Mouse (Mus musculus): Measurements from ENCODE around the gene Gm38655.
"Not testable (repeated sequence)": the region's sequence is repeated elsewhere in the genome, so short reads cannot be mapped to it uniquely, and the experiment has no call there.

Gene Gm38655

GRCm38 (mm10) chr17:25175411-25175810 lies at the start of gene Gm38655:
Gene Gm38655, minus strand, starts transcription at chr17:25175471.
- DNase-seq (ENCODE audit: low read depth) = no peak

DNA sequence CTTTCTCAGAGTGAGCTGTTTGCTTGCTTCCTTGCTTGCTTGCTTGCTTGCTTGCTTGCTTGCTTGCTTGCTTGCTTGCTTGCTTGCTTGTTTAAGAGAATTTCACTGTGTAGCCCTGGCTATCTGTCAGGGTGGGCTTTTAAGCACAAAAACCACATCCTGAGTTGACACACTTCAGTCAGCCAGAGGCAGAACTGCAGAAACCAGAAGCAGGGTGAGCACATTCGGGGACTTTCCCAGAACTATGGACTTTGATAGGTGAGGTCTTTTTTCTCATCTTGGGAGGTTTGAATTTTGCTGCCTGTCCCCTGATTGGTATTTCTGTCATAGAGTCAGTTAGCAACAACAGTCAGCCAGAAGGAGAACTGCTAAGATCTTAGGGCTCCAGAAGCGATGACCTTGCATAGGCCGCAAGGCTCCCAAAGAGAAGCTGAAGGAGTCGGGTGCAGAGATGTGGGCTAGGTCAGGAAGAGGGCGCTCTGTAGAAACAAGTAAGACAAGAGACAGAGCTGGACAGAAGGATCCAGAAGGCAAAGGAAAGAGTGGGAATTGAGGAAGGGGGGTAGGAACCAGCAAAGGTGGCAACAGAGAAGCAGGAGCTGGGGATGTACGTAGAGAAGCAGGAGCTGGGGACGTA lies 49.4 kb upstream of the Gm38655 start:
- peak; percentile 27 for DNase-seq (ENCODE audit: low read depth)

DNA sequence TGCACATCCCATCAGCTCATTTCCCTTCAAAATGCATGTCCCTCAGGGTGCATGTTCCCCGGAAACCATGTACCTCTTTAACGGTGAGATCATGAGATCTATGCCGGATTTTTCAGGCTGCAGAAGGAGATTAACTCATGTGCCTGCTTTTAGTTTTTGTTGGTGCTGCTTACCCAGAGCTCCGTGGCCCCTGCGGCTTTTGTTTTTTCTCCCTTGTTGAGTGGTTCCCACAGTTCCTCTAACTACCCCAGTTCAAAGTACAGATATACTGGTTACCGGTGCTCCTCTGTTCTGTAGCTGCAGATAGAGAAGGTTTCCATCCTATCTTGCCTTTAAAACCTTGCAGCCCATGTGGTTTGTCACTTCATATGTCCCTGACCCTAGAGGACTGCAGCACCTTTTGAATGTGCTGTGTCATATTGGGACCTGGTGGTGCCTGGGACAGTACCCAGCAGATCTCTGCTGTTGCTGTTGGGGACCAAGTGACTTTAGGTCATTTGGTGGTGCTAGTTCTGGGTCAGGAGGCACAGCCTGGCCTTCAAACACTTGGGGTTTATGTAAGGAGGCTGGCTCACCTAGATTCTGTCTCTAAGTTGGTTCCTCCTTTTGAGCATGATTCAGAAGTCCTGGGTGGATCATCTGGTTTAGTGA lies 47.8 kb upstream of the Gm38655 start:
- peak; percentile 62 for DNase-seq (ENCODE audit: low read depth)

GRCm38 (mm10) chr17:25222504-25222940 lies 47.3 kb upstream of the Gm38655 start:
- DNase-seq (ENCODE audit: low read depth) = not testable (repeated sequence)

GRCm38 (mm10) chr17:25221821-25222503 lies 46.7 kb upstream of the Gm38655 start:
- DNase-seq (ENCODE audit: low read depth) = peak; percentile 64

GRCm38 (mm10) chr17:25220746-25221145 lies 45.5 kb upstream of the Gm38655 start:
- DNase-seq (ENCODE audit: low read depth) = no peak

- DNase-seq (ENCODE audit: low read depth) = no peak
Observed at GRCm38 (mm10) chr17:25219492-25220295, 44.4 kb upstream of the Gm38655 start.

- no peak for DNase-seq (ENCODE audit: low read depth)
Observed at GRCm38 (mm10) chr17:25218967-25219366, 43.7 kb upstream of the Gm38655 start.

GRCm38 (mm10) chr17:25215431-25215830 lies 40.2 kb upstream of the Gm38655 start:
- DNase-seq (ENCODE audit: low read depth) = no peak

DNA sequence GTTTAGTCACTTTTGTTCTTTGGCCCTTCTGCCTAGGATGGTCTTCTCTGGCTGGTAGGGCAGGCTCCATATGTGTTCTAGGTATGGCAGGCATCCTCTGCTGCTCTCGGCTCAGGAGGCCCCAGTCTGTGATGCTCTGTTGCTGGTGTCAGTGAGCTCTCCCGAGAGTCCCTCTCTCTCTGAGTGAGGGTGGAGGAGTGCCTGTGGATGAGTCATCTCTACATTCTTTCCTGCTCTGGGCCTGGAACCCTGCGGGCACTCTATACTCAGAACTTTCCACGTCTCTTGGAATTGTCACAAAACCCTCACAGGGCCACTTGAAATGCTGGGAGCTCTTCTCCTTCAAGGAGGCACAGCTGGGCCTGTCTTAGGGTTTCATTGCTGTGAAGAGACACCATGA lies 36.4 kb upstream of the Gm38655 start:
- no peak for DNase-seq (ENCODE audit: low read depth)

- no peak for DNase-seq (ENCODE audit: low read depth)
Observed at GRCm38 (mm10) chr17:25210680-25211466, 35.6 kb upstream of the Gm38655 start.

GRCm38 (mm10) chr17:25210006-25210405 lies 34.7 kb upstream of the Gm38655 start:
- DNase-seq (ENCODE audit: low read depth) = no peak

- DNase-seq (ENCODE audit: low read depth) = no peak
Observed at GRCm38 (mm10) chr17:25202401-25202800, 27.1 kb upstream of the Gm38655 start.

DNA sequence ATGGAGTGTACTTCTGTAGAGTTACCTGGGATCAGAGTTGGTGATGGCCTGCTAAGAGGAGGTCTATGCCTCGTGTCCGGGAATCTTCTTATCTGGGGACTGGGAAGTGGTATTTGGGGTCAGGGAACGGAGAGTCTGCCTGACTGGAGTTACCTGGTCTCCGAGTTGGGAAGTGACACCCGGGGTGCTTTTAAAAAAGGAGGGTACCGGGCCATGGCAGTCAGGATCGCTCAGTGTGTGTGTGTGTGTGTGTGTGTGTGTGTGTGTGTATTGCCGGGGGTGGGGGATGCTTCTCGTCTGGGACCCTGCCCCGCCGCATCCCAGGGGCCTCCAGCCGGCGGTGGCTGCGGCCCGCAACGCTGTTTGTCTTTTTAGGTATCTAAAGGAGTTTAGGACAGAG lies 13.8 kb upstream of the Gm38655 start:
- DNase-seq (ENCODE audit: low read depth) = no peak

GRCm38 (mm10) chr17:25188150-25189031 lies 13.1 kb upstream of the Gm38655 start, which contains the start of gene Unkl:
Gene Unkl, plus strand, starts transcription at chr17:25188397.
- DNase-seq (ENCODE audit: low read depth) = no peak

DNA sequence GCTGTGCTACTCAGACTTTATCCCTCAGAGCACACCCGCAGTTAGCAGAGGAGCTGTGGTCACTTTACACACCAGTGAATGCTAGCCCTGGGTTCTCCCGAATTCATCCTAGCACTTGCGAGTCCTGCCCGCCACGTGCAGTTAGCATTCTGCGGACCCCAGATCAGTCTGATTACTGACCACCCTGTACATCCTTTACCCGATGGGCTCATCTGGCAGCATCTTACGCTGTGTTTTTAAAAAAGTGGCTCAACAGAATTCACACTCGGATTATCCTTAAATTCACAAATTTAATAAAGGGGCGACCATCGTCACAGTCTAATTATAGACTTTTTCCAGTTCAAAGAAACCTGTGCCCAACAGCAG lies 12.5 kb upstream of the Gm38655 start:
- no peak for DNase-seq (ENCODE audit: low read depth)

DNA sequence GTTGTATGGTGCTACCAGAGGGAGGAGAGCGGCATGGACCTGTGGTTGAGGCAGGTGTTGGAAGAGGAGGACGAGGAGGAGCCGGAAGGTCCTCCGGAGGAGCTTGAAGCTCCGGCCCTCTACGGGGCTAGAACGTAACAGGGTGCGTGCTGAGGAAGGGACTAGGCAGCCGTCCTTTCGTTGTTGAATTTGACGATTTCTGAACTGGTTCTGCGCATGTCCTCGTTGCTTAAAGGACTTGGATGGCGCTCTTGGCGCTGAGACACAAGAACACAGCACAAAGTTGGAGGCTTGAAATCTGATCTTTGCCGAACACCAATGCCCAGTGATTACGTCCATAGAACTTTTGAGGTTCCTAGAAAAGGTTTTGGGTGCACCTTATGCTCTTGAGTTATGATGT lies 9.7 kb upstream of the Gm38655 start:
- DNase-seq (ENCODE audit: low read depth) = no peak

DNA sequence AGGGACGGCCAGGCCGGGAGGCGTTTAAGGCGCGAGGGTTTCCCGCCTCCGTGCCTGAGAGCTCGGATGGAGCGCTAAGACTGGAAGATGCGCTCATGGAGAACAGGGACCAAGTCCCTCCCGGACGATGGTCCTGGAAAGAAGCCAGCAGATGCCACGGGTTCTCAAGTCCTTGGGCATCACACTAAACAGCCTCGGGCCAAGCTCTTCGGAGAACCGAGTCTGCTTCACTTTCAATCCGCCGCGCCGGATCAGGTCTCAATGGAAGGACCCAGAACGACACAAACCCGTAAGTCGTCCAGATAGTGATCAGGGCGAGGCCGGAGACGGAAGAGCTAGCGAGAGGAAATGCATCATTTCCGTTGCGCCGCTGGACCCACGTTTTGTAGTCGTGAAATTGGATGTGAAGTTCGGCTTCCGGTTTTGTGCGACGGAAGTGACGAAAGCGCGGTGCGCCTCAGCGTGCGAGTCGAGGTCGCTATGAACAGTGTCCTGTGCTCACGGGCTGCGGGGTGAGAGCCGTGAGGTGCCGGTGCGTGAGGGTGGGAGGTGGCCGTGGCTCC lies 8.9 kb upstream of the Gm38655 start, which contains the start of gene BC003965:
BC003965 (plus strand) TSS at position 426 of the 563 bp plus-strand sequence.
- peak; percentile 100 for DNase-seq (ENCODE audit: low read depth)

GRCm38 (mm10) chr17:25183232-25183631 lies 8.0 kb upstream of the Gm38655 start:
- DNase-seq (ENCODE audit: low read depth) = no peak

DNA sequence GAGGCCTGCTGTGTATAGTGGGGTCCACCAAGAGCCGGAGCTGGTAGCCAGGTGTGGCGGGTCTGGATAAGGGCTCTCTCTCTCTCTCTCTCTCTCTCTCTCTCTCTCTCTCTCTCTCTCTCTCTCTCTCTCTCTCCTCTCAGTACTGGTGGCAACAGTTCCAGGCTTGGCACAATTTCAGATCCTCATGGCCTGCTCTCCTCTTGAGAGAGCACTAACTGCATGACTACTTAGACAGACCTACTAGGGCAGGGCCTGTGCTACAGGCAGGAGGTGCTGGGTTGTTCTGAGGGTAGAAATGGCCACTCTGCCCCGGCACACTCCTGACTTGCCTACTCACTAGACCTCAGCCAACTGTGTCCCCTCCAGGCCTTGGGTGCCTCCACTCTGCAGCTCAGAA lies 2.7 kb downstream of the Gm38655 start:
- no peak for DNase-seq (ENCODE audit: low read depth)
